Mouse (Mus musculus): Measurements from ENCODE around the gene Sdhaf1. TPM values are rescaled to one million over a fixed set of nuclear protein-coding genes. Genes with fewer than 3 reads are reported as not detected.

The Sdhaf1 gene
- polyA plus RNA-seq, 1 experiment: 0.47 TPM

DNA sequence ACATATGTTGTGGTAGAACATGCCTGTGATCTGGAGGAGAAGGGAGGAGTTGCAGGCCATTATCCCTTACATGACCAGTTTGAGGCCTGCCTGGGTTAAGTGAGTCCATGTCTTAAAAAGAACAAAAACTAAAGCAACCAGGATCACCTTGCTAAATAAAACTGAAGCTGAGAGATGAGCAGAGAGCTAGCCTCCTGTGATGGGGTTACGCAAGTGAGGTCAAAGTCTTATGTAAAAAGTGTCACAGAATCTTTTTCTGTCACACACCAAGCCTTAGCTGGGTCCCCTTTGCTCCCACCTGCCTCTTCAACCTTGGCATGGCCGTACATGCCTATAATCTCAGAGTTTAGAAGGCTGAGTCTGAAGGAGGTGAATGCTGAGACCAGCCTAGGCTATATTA, 2.7 kb downstream of the Sdhaf1 start:
- Histone ChIP-seq H3K36me3 (ENCODE audit: control insufficient read depth) (no peaks in the 10 kb centered on the region; the same call in 1 of the 2 replicates), H3K27me3 (ENCODE audit: control insufficient read depth) (no peaks in the 10 kb centered on the region), H3K4me3 (replicated peaks) (peak overlapping the region; percentile 82), H3K9me3 (ENCODE audit: control insufficient read depth, low read length) (0 out of 2 replicates have a peak, but pooled peaks cover 3% of the 10 kb centered on the region), H3K4me1 (ENCODE audit: control insufficient read depth) (peaks cover 34% of the 10 kb centered on the region)
- TF ChIP-seq TAL1 (IDR thresholded peaks at IDR 0.05; ENCODE audit: low read length) (no peak), GATA1 (IDR thresholded peaks at IDR 0.05; ENCODE audit: low read length) (no peak)

DNA sequence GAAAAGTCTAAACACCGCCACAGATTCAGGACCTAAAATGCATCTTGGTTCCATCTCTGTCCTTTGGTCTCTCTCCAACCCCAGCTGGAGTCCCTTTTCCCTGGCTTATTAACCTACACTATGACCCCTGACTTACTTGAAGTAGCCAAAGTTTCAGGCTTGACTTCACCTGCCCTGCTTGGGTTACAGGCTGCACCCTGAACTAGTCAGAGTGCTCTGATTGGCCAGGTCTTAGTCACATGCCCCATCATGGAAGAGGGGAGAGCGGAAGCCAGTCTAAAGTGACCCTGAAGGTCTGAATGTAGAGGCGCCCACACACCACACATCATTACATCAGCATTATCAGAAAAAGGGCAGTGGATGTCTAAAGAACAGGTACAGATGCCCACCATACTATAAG, 5.6 kb downstream of the Sdhaf1 start:
- Histone ChIP-seq H3K36me3 (ENCODE audit: control insufficient read depth) (no peaks in the 10 kb centered on the region; the same call in 1 of the 2 replicates), H3K27me3 (ENCODE audit: control insufficient read depth) (no peaks in the 10 kb centered on the region), H3K4me3 (replicated peaks) (no peak overlapping the region), H3K4me1 (ENCODE audit: control insufficient read depth) (peaks cover 39% of the 10 kb centered on the region), H3K9me3 (ENCODE audit: control insufficient read depth, low read length) (no peaks in the 10 kb centered on the region)
- TF ChIP-seq TAL1 (IDR thresholded peaks at IDR 0.05; ENCODE audit: low read length) (no peak), GATA1 (IDR thresholded peaks at IDR 0.05; ENCODE audit: low read length) (no peak)

DNA sequence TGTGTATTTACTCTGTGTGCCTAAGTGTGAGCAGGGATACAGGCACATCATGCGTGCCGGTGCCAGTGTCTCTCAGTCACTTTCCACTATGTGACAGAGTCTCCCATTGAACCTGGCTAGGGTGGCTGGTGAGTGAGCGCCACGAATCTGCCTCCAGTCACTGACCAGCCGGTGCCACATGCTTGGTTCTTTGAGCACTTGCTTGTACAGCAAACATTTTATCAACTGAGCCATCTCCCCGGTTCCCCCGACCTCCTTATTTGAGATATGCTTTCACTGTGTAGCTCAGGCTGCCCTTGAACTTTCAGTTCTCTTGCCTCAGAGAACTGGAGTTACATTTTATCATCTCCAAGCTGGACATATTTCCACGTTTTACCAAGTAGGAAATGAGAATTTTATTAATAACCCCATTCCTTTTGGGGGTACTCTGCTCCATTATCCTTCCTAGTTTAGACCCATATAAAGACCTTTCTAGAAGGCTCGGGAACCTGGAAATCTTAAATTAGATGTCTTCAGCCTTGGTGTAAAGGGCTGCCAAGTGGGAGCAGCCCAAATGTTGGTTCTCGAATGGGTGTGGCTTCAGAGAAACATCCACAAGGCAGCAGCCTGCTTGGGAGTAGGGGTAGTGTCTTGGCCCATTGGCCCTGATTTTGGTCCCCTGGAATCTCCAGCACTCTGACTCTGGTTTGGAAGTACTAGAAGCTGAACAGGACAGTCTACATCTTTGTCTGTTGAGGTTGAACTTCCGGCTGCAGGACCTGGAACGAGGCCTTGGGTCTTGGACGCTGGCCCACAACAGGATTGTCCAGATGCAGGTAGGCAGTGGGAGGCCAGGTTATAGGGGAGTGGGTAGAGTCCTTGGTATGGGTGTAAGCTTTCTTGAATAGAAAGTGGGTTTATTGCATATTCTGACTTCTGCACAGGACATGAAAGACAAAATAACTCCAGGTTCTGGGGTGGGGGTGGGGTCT, 7.9 kb downstream of the Sdhaf1 start:
- Histone ChIP-seq H3K27me3 (ENCODE audit: control insufficient read depth) (no peaks in the 10 kb centered on the region), H3K4me1 (ENCODE audit: control insufficient read depth) (peaks cover 17% of the 10 kb centered on the region), H3K9me3 (ENCODE audit: control insufficient read depth, low read length) (no peaks in the 10 kb centered on the region), H3K36me3 (ENCODE audit: control insufficient read depth) (peaks cover 9% of the 10 kb centered on the region; the same call in 1 of the 2 replicates), H3K4me3 (replicated peaks) (peak overlapping the region; percentile 44)
- TF ChIP-seq TAL1 (IDR thresholded peaks at IDR 0.05; ENCODE audit: low read length): no peak
- no peak for TF ChIP-seq GATA1 (IDR thresholded peaks at IDR 0.05; ENCODE audit: low read length)

DNA sequence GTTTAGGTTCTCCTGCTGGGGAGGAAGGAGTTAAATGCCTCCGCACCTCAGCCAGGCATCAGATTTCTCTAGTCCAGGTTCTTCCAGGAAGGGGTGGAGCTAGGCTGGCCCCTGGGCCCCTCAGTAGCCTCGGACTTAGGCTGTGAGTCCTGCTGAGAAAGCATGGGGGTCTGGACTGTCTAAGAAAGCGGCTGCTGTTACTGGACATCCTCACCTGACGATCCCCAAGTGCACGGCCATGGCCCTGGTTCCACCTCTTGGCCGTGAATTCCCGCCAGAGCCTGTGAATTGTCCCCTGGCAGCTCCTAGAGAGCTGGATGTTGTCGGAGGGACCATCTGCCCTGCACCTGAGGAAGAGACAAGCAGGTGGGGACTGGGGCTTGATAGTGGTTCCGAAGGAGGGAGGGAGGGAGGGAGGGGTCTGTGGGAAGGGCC, 9.0 kb downstream of the Sdhaf1 start, which contains the start of gene Syne4:
Syne4 (plus strand) TSS at position 87 of the 435 bp plus-strand sequence.
- Histone ChIP-seq H3K4me3 (replicated peaks) (peak within 1 kb of the TSS; percentile 47), H3K36me3 (ENCODE audit: control insufficient read depth) (peaks cover 9% of the 10 kb centered on the region; the same call in 1 of the 2 replicates), H3K4me1 (ENCODE audit: control insufficient read depth) (peaks cover 11% of the 10 kb centered on the region), H3K27me3 (ENCODE audit: control insufficient read depth) (no peaks in the 10 kb centered on the region), H3K9me3 (ENCODE audit: control insufficient read depth, low read length) (no peaks in the 10 kb centered on the region)
- no peak for TF ChIP-seq TAL1 (IDR thresholded peaks at IDR 0.05; ENCODE audit: low read length)
- no peak for TF ChIP-seq GATA1 (IDR thresholded peaks at IDR 0.05; ENCODE audit: low read length)

DNA sequence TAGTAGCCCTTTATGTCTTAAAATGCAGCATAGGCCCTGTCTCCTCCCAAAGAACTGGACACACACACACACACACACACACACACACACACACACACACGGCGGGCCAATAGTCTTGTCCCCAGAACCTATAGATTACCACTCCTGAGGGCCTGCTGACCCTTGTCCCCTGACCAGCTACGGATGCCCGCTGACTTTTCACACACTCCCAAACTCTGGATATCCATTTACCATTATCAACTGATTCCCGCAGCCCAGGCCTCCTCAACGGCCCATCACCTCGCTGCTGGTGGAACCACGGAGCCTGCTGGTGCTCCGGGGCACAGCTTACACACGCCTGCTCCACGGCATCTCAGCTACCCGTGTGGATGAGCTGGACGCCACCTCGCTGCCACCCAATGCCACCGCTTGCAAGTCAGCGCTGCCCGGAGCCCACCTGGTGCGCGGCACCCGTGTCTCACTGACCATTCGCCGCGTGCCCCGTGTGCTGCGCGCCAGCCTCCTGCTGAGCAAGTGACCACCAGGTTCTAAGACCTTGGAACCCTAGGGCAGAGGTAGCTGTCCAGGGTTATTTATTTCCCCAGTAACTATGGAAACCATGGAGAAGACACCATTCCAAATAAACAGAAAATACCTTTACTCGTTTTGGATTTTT, 9.9 kb downstream of the Sdhaf1 start:
- Histone ChIP-seq H3K36me3 (ENCODE audit: control insufficient read depth) (peaks cover 9% of the 10 kb centered on the region; the same call in 1 of the 2 replicates), H3K4me1 (ENCODE audit: control insufficient read depth) (peaks cover 17% of the 10 kb centered on the region), H3K4me3 (replicated peaks) (peak overlapping the region; percentile 47), H3K9me3 (ENCODE audit: control insufficient read depth, low read length) (no peaks in the 10 kb centered on the region), H3K27me3 (ENCODE audit: control insufficient read depth) (no peaks in the 10 kb centered on the region)
- TF ChIP-seq GATA1 (IDR thresholded peaks at IDR 0.05; ENCODE audit: low read length) (no peak), TAL1 (IDR thresholded peaks at IDR 0.05; ENCODE audit: low read length) (no peak)

DNA sequence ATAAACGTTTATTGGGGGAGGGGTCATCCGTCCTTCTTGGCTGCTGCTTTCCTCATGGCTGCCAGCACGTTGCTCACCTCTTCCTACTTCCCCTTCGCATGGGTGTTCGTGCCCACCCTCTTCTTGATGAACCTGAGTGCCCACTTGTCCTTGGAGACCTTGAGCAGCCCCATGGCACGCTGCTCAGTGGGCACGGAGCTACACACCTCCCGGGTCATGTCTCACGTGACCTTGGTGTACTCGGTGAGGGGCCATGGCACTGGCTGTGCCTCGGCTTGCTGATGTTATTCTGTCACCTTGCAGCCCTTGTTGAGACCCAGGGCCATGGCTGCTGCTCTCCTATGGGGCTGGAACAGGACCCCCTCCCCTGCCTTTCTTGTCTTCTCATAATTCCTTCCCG, 13.6 kb downstream of the Sdhaf1 start:
- Histone ChIP-seq H3K4me1 (ENCODE audit: control insufficient read depth) (peaks cover 29% of the 10 kb centered on the region), H3K36me3 (ENCODE audit: control insufficient read depth) (peaks cover 9% of the 10 kb centered on the region; the same call in 1 of the 2 replicates), H3K27me3 (ENCODE audit: control insufficient read depth) (no peaks in the 10 kb centered on the region), H3K9me3 (ENCODE audit: control insufficient read depth, low read length) (no peaks in the 10 kb centered on the region), H3K4me3 (replicated peaks) (no peak overlapping the region)
- TF ChIP-seq GATA1 (IDR thresholded peaks at IDR 0.05; ENCODE audit: low read length) (no peak), TAL1 (IDR thresholded peaks at IDR 0.05; ENCODE audit: low read length) (no peak)

DNA sequence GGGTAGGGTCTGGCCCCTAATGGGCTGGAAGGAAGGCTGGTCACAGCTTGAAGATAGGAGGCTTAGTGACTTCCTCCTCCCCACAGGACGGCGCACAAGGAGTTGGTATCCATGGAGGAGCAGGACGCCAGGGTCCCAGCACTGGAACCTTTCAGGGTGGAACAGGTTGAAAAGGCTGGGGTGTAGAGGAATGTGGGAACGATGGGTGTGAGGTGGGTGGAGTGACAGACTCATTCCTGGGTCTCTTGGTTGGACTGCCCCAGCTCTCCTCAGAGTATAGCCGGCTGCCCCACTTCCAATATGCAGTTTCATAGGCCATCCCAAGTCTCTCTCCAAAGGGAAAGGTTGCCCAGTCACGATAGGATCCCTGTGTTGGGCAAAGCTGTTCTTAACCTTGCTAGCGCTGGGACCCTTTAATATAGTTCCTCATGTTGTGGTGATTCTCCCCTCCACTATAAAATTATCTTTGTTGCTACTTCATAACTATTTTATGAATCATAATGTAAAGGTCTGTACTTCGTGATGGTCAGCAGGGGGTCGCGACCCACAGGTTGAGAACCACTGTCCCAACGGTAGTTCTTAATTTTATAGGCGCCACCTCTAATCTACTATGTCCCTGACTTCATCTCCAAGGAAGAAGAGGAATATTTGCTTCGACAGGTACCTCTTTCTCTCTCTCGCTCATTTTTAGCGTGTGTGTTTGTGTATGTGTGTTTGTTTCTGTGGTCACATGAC, 14.1 kb downstream of the Sdhaf1 start:
- H3K36me3 ChIP-seq (ENCODE audit: control insufficient read depth): peaks cover 9% of the 10 kb centered on the region; the same call in 1 of the 2 replicates
- H3K4me1 ChIP-seq (ENCODE audit: control insufficient read depth): peaks cover 27% of the 10 kb centered on the region
- TF ChIP-seq TAL1 (IDR thresholded peaks at IDR 0.05; ENCODE audit: low read length) (no peak), GATA1 (IDR thresholded peaks at IDR 0.05; ENCODE audit: low read length) (no peak)
- no peaks in the 10 kb centered on the region for H3K9me3 ChIP-seq (ENCODE audit: control insufficient read depth, low read length)
- no peaks in the 10 kb centered on the region for H3K27me3 ChIP-seq (ENCODE audit: control insufficient read depth)
- peak overlapping the region; percentile 67 for H3K4me3 ChIP-seq (replicated peaks)

DNA sequence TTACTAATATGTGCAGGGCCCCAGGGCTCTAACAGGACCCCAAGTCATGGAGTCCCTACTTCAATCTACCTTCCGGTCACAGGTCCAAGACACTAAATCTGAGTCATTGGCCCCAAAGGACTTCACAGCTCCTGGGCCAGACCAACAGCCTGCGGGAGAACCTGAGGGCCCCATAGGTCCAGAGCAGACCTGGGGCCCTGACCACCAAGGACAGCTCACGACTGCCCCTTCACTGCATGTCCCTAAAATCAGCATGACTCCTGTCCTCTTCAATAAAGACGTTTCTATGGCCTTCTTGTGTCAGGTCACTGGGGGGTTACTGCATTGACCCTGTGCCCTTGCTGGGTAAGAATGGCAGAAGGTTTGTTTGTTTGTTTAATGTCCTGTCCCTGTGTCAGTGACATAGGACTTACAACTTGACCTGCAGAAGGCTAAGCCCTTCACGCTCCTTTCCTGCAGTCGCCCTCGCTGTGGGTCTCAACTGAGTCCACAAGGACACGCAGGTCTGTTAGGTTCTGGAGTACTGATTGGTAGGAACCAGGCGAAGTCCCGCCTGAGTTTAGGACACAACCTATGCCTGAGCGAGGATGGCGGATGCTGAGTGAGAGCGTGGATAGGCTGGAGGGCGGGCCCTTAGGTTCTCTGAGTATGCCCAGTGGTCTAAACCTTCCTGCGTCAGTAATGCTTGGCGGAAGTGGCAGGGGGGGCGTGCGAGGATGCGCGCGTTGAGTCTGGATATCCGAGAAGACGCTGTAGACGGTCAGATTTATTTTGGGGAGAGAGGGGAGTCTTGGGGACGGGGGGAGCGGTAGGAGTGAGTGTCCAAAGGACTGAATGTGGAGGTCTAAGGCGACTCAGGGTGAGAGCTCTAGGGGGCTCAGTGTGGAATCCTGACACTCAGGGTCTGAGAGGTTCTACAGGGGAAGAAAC, 15.4 kb downstream of the Sdhaf1 start, which contains the start of gene Alkbh6:
Alkbh6 (plus strand) TSS at position 642 of the 930 bp plus-strand sequence.
- H3K4me3 ChIP-seq (replicated peaks): peak within 1 kb of the TSS; percentile 67
- H3K27me3 ChIP-seq (ENCODE audit: control insufficient read depth): no peaks in the 10 kb centered on the region
- TF ChIP-seq GATA1 (IDR thresholded peaks at IDR 0.05; ENCODE audit: low read length) (no peak), TAL1 (IDR thresholded peaks at IDR 0.05; ENCODE audit: low read length) (no peak)
- H3K9me3 ChIP-seq (ENCODE audit: control insufficient read depth, low read length): no peaks in the 10 kb centered on the region
- peaks cover 23% of the 10 kb centered on the region for H3K4me1 ChIP-seq (ENCODE audit: control insufficient read depth)
- peaks cover 9% of the 10 kb centered on the region; the same call in 1 of the 2 replicates for H3K36me3 ChIP-seq (ENCODE audit: control insufficient read depth)

All from erythroblast, embryonic 14.5 days (primary cell).